Mouse (Mus musculus): ENCODE data around the gene Gcc1. TPM values are rescaled to one million over a fixed set of nuclear protein-coding genes. Genes with fewer than 3 reads are reported as not detected.
A peak's percentile ranks its signal among the peaks of the same experiment; 100 is the strongest.

Gcc1 gene
- total RNA-seq (2021) (10 to 100 TPM; 15.3 to 16.0 TPM), polyA plus RNA-seq (2012; rRNA removed) (5.7 TPM in 2 replicates)
- long read RNA-seq, full-length matches to known transcripts, result 18 of 20 reads
- long read RNA-seq, partial matches to known transcripts, result 0 of 20 reads
- long read RNA-seq, other reads (novel, unspliced or antisense), result 2 of 20 reads

- no peak for DNase-seq
These were observed at the start of gene Gcc1 for GRCm38 (mm10) chr6:28428290-28428689. Gene Gcc1, minus strand, starts transcription at chr6:28428390.

- DNase-seq, result no peak
These were observed 46.6 kb upstream of the Gcc1 start, which contains the start of gene Snd1 for GRCm38 (mm10) chr6:28474839-28475238. Gene Snd1, plus strand, starts transcription at chr6:28475139.

GRCm38 (mm10) chr6:28474211-28474610 lies 46.0 kb upstream of the Gcc1 start:
- DNase-seq, result no peak

- no peak for DNase-seq
These were observed 43.3 kb upstream of the Gcc1 start for GRCm38 (mm10) chr6:28471284-28472035.

- no peak for DNase-seq
These were observed 42.4 kb upstream of the Gcc1 start for GRCm38 (mm10) chr6:28470621-28471020.

GRCm38 (mm10) chr6:28470017-28470602 lies 41.9 kb upstream of the Gcc1 start:
- no peak for DNase-seq

- DNase-seq, result no peak
These were observed 36.4 kb upstream of the Gcc1 start for GRCm38 (mm10) chr6:28464630-28465029.

- peak; percentile 79 for DNase-seq
These were observed 32.3 kb upstream of the Gcc1 start for GRCm38 (mm10) chr6:28460534-28460933.

GRCm38 (mm10) chr6:28459221-28459668 lies 31.1 kb upstream of the Gcc1 start:
- DNase-seq, result no peak

- no peak for DNase-seq
These were observed 22.8 kb upstream of the Gcc1 start for GRCm38 (mm10) chr6:28450977-28451376.

- DNase-seq, result no peak
These were observed 22.3 kb upstream of the Gcc1 start for GRCm38 (mm10) chr6:28450481-28450880.

- DNase-seq, result no peak
These were observed 21.1 kb upstream of the Gcc1 start, which contains the start of gene Pax4 for GRCm38 (mm10) chr6:28449253-28449652. Gene Pax4, minus strand, starts transcription at chr6:28449353.

GRCm38 (mm10) chr6:28447937-28448336 lies 19.7 kb upstream of the Gcc1 start:
- DNase-seq, result no peak

- DNase-seq, result no peak
These were observed 3.3 kb upstream of the Gcc1 start for GRCm38 (mm10) chr6:28431538-28431855.

- no peak for DNase-seq
These were observed 2.8 kb upstream of the Gcc1 start for GRCm38 (mm10) chr6:28430795-28431537.

- no peak for DNase-seq
These were observed 1.7 kb upstream of the Gcc1 start for GRCm38 (mm10) chr6:28429870-28430269.

GRCm38 (mm10) chr6:28427096-28427839 lies 922 bp downstream of the Gcc1 start, which contains the start of gene Fscn3:
Gene Fscn3, plus strand, starts transcription at chr6:28427789.
- no peak for DNase-seq

GRCm38 (mm10) chr6:28425019-28425418 lies 3.2 kb downstream of the Gcc1 start:
- no peak for DNase-seq

- peak; percentile 74 for DNase-seq
These were observed 4.2 kb downstream of the Gcc1 start for GRCm38 (mm10) chr6:28423767-28424695.

GRCm38 (mm10) chr6:28423313-28423712 lies 4.9 kb downstream of the Gcc1 start, which contains the start of gene Arf5:
Gene Arf5, plus strand, starts transcription at chr6:28423560.
- peak; percentile 98 for DNase-seq

Data from adrenal gland, adult 2 months (tissue).